Mouse (Mus musculus): ENCODE data around the gene Dgkd.
"Not testable (repeated sequence)": the region's sequence is repeated elsewhere in the genome, so short reads cannot be mapped to it uniquely, and the experiment has no call there.

Dgkd gene

DNA sequence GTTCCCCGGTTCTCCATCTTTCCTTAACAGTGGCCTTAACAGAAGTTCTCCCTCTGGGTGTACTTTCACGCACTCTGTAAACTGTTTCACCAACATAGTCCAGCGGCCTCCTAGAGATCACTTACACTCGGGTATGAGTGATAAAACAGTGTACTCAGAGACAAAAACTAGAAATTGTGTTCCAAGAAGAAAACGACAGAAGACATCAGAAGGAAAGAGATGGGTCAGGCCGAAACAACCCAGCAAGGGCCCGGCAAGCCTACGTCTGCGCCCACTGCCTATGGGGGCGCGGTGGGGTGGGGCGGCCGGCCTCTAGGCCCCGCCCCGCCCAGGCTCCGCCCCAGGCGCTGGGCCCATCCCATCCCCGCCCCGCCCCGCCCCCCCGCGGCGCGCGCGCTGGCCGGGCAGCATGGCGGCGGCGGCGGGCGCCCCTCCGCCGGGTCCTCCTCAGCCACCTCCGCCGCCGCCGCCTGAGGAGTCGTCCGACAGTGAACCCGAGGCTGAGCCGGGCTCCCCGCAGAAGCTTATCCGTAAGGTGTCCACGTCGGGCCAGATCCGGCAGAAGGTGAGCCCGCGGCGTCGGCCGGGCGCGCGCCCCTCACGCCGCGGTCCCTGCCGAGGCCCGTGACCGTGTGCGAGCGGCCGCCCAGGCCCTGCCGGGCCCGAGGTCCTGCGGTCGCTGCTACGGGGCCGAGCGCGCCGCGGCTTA, at the start of gene Dgkd:
Gene Dgkd (plus strand): TSS at position 396 of the 709 bp plus-strand sequence.
- DNase-seq (ENCODE audit: low read depth, low spot score): peak; percentile 68

DNA sequence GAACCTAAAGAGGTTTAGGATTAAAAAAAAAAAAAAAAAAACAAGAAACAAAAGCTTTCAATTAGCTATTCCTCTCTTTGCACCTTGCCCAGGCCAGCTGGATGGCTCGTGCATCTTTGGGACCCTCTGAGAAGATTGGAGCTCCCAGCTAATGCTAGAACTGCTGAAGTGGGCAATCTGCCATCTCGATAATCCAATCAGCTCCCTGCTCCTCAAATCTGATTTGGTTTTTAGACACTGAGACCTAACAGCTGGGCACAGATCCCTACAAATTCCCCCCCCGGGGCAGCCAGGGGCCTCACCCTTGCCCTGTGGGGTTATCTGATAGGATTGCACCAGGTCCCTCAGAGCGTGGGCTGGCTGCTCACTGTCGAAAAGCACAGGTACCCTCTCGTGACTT, 49.5 kb upstream of the Dgkd start, which contains the start of gene Sag:
Gene Sag (plus strand): TSS at position 105 of the 400 bp plus-strand sequence.
- no peak for DNase-seq (ENCODE audit: low read depth, low spot score)

DNA sequence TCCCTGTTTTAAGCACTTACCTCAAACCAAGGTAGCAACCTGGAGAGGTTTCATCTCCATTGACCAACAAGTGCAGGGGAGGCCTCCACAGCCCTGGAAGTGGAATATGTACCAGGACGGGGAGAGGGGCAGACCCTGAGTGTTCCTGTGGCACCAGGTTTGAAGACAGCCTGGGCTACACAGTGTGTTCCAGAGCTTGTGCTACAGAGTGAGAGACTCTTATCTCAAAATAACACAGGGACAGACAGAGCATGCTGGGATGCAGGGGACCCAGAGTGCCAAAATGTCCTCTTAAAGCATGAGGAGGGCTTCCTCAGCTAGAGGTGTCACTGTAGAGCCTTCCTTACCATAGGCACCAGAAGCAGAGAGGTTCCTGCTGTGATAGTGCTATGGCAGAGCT, 45.3 kb upstream of the Dgkd start:
- no peak for DNase-seq (ENCODE audit: low read depth, low spot score)

DNA sequence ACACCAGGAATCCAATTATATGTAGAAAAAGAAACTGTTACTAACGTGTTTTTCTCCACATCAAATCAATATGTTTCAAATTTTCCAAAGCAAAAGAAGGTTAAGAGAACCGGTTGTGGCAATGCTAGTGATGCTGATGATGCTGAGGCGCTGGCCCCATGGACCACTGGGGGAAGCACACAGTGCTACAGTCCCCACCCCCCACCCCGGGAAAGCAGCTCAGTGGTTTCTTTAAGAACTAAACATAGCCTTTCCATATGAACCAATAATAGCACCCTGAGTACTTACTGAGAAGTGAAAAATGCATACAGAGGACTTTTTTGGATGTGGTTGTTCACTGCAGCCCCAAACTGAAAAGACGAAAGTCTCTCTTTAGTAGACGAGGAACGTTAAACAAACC, 41.7 kb upstream of the Dgkd start:
- DNase-seq (ENCODE audit: low read depth, low spot score): no peak

DNA sequence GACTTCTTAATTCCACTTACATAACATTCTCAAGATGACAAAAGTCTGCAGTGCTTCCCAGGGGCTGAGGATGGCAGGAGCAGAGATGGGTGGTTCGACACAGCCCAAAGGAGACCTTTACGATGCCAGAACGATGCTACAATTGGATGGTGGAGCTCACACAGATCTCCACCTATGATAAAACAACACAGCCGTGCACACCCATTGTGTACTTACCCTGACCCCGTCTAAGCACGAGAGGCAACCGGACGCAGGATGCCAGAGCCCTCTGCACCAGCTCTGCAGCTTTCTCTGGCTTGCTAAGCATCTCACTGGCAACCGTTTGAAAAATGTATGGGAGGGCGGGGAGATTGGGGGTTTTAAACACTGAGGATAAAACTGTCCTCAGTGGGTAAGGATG, 41.0 kb upstream of the Dgkd start:
- no peak for DNase-seq (ENCODE audit: low read depth, low spot score)

DNA sequence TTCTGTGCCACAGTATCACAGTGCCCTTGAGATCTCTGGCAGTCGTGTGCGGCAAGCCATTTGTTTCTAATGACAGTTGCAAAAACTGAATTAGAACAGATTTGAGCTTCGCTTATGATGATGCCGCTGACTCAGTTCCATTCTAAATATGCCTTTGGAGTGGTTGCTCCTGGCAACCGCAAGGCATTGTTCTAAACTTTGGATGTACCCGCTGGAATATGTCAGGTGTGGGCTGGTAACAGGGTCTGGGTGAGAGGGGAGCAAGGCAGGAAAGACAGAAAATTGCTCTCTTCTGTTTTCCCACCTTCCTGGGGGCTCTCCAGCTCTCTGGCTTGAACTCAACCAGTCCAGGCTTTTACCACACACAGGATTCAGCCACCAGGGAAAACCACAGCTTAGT, 39.9 kb upstream of the Dgkd start:
- no peak for DNase-seq (ENCODE audit: low read depth, low spot score)

DNA sequence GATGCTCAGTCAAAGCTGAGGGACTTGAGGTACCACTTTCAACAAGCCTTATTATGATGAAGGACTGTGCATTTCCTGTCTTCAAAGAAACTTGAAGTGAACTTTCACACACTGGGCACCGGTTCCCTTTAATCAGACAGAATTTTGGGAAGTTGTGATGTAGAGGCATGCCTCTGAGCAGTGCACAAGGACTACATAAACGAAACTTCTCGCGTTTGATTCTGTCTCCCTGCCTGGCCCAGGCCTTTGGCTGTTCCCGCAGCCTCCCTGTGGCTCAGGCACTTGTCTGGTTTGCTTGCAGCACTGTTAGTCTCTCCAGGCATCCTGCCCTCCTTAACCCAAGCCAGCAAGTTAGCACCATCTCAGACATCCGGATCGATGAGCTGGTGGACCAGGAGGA, 39.4 kb upstream of the Dgkd start:
- DNase-seq (ENCODE audit: low read depth, low spot score): no peak

DNA sequence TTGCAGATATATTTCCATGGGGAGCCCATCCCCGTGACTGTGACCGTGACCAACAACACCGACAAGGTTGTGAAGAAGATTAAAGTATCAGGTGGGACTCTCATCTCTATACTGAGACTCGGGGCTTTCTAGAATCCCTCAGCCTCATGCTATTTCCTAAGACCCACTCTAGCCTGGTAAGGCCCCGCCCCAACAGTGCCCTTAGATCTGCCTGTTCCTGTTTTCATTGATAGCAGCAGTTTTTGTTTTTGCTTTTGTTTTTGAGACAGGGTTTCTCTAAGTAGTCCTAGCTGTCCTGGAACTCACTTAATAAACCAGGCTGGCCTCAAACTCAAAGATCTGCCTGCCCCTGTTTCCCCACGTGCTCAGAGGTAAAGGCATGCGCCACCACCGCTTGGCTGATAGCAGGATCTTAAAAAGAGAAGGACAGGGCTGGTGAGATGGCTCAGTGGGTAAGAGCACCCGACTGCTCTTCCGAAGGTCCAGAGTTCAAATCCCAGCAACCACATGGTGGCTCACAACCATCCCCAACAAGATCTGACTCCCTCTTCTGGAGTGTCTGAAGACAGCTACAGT, 28.6 kb upstream of the Dgkd start:
- DNase-seq (ENCODE audit: low read depth, low spot score): no peak

DNA sequence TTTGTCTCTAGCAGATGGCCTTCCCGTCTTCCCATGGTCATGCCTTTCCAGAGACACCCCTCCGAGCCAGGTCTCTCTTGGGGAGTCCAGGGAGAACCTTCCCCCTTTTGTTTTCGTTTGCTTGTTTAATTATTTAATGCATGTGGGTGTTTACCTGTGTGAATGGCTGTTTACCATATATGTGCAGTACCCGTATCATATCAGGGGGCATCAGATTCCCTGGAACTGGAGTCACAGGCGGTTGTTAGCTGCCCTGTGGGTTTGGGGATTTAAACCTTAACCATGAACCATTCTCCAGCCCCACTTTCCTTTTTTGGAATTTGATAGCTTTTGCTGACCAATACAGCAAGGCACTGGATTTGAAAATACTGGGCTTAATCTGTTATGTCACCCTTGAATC, 27.8 kb upstream of the Dgkd start:
- peak; percentile 42 for DNase-seq (ENCODE audit: low read depth, low spot score)

DNA sequence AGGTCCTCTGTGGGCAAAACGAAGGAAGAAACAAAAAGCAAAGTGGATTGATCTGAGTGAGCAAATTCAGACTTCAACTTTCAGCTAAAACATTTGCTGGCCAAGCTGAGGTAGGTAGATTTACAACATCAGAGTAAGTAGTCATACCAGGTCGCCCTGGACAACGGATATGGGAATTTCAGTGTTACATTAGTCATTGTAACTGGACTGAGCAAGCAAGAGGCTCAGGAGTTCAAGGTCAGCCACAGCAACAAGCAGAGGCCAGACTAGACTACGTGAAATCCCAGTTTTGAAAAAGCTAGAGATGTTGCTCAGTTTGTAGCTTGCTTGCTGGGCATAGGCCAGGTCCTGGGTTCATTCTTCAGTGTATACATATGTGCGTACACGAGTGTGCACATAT, 27.1 kb upstream of the Dgkd start:
- no peak for DNase-seq (ENCODE audit: low read depth, low spot score)

DNA sequence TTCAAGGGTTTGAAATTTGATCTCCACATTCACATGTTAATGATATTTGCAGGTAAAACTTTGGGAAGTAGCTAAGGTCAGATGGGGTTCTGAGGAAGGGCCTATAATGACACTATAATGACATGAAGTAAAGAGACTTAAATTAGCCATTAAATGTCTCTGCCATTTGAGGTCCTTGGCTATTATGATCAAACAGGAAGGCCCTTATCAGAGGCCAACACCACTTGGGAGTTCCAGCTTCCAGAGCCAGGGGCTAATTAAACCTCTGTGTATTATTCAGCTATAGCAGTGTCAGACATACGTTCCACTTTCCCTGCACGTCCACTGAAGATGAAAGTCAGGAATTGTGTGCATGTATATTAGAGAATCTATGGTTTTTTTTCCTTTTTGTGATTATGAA, 26.6 kb upstream of the Dgkd start:
- DNase-seq (ENCODE audit: low read depth, low spot score): no peak

DNA sequence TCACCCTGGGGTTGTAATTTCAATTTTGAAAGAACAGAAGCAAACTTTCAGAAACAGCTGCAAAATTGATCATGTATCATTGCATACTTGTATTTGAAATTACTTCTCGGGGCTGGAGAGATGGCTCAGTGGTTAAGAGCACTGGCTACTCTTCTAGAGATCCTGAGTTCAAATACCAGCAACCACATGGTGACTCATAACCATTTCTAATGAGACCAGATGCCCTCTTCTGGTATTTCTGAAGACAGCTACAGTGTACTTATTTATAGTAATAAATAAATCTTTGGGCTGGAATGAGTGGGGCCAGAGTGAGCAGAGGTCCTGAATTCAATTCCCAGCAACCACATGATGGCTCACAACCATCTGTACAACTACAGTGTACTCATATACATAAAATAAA, 25.6 kb upstream of the Dgkd start:
- DNase-seq (ENCODE audit: low read depth, low spot score): not testable (repeated sequence)

DNA sequence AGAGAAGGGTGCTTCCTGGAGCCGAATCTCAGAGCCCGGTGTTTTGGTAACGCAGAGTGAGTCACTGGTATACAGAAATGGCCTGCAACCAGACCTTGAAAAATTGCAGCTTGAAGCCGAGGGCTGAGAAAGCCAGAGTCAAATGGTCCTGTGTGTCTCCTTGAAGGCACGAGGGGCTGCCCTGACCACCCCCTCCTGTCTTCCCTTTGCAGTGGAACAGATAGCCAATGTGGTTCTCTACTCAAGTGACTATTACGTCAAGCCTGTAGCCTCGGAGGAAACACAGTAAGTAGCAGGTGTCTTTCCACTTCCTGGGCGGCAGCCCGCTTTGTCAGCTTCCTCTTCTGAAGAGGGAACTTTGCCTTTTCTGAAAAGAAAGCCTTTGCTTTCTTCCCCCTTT, 24.9 kb upstream of the Dgkd start:
- DNase-seq (ENCODE audit: low read depth, low spot score): no peak

DNA sequence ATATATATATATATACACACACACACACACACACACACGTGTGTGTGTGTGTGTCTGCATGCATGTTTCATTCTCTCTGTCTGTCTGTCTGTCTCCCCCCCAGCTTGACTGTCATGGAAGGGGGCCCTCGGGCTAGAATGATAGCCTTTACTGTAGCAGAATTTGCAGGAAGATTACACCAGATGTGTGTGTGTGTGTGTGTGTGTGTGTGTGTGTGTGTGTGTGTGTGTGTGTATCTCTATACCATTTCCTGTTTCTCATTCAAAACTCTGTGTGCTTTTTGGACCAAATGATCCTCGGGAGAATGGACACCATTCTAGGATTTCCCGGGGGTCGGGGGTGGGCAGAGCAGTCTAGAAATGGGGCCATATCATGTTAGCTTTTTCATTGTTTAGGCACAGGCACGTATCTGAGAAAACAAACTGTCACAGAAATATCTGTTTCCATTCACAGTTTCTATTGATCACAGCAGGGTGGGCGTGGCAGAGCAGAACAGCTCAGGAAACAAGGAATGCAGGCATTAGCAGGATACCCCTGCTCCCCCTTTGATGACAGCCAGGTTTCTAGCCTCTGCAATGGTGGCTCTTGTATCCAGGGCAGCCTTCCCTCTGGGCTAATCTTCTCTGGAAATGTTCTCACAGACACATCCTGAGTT, 24.0 kb upstream of the Dgkd start:
- no peak for DNase-seq (ENCODE audit: low read depth, low spot score)

DNA sequence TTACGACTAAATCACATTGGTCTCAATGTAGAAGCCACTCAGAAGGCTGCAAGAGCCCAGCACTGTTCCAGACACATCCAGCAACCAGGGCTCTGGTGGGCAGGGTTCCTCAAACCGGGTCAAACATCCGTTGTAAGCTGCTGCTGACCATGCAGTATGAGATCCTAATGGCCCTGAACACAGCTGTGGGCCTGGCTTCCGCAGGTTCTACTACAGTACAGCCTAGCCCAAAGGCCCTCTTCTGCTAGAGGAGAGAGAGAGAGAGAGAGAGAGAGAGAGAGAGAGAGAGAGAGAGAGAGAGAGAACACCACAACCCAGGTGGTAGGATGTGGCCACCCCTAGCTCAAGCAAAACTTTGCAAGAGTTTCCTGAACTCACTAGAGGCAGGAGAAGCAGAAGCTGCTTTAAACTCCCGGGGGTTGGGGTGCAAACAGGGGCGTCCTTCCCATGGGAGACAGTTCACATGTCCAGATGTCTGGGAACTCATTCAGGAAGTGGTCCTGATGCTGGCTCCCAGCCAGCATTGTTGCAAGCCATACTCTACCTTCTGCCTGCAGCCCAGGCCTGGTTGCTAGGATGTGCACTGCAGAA, 23.4 kb upstream of the Dgkd start:
- no peak for DNase-seq (ENCODE audit: low read depth, low spot score)

DNA sequence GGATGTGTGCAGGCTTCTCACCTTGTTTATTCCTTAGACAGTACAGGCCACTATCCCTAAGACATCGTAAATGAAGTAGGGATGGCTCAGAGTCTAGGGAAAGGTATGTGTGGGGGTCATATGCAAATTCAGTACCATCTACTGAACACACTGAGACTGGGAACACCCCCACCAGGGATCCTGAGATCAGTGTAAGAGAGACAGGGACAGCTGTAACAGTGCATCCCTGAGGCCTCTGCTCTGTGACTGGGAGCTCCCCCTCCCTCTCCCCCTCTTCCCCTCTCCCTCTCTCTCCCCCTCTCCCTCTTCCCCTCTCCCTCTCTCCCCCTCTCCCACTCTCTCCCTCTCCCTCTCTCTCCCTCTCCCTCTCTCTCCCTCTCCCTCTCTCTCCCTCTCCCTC, 16.6 kb upstream of the Dgkd start:
- no peak for DNase-seq (ENCODE audit: low read depth, low spot score)

DNA sequence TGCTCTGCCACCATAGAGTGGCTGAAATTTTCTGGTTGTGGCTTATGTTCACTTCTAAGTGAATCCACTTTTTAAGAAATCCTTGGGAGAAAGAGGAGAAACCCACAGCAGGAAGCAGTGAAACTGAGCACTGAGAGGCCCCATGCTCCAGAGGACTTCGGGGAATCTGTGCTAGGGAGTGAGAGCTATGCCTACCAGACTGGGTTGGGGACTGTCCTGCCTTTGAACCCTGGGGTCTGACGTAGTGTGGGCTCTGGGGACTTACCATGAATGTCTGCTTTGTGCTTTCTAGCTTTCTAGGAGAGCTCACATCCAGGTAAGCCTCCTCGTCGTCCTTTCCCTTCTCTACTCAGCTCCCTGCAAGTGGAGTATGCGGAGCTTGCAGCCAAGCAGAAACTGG, 16.1 kb upstream of the Dgkd start:
- DNase-seq (ENCODE audit: low read depth, low spot score): no peak

DNA sequence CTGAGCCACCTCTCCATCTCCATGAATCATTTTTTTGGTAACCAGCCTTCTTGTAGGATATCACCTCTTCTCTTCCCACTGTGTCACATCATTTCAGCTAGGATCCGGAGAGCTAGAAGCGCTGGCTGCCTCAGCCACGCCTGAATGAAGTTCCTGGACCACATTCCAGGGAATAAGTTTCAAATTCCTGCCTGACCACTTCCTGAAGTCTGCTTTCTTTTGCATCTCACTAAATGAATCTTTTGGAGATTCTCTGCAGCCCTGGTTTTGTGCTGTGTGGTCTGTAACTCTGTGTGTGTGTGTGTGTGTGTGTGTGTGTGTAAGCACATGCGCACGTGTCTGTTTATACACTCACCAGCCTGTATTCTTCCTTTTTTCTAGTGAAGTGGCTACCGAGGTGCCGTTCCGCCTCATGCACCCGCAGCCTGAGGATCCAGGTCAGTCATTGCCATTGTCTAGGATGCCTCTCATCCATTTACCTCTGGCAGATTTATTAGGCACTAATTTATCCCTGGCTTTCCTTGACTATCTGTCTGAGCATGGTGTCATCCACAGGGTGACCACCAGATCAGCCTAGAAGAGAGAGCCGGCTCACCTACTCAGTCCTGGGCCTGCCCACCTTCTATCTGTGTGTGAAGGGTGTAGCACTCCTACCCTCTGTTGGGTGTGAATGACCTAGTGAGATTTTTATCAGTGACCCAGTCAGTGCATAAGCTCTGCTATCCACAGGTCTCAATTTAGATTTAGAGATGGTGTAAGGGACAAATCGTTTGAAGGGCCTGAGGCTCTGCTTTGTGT, 12.5 kb upstream of the Dgkd start:
- peak; percentile 17 for DNase-seq (ENCODE audit: low read depth, low spot score)

DNA sequence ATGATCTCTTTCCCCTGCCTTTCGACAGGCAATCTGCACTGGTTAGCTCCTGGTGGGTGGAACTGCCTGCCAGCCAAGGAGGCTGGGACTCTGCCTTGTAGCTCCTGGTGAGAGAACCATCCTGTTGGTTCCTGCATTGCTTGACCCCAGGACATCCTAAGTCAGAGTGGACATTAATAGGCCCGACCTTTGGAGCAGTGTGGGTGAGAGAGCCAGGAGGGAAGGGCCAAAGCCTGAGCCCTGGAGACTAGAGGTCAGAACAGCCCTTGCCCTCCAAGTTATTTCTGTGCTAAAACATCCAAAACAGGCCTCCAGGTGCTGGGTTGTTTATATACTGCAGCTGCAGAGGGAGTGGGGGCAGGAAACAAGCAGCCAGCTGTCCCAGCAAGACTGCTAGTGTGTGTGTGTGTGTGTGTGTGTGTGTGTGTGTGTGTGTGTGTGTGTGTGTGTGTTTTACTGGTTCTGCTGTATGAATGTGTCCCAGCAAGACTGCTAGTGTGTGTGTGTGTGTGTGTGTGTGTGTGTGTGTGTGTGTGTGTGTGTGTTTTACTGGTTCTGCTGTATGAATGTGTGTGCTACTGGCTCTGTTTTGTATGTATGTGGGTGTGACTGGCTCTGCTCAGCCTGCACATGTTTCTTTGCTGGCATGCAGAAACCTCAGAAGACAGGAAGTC, 6.1 kb upstream of the Dgkd start:
- no peak for DNase-seq (ENCODE audit: low read depth, low spot score)

DNA sequence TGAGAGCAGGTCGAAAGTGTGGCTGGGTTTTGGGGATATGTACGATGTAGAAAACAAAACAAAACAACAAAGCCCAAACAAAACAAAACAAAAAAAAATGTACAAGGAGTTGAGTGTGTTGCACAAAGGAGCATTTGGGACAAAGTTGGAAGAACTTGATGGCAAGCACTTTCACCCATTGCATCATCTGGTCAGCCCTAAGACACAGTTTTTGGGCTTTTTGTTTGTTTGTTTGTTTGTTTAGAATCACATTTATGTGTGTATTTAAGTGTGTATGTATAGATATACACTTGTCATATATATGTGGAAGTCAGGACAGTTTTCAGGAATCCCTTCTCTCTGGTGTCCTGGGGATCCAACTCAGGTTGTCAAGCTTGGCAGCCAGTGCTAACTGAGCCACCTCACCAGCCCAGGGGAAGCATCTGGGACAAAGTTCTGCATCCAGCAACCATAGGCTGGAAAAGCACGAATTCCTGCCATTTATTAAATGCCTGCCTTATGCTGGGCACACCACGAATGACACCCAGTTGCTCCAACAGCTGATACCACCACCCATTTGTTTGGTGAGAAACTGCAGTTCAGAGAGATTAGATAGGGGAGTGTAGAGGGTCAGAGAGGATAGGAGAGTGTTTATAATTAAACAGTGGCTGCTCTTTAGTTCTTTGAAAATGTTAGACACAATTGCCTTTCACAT, 5.5 kb upstream of the Dgkd start:
- DNase-seq (ENCODE audit: low read depth, low spot score): no peak

Data from R1 (cell line).